Mouse (Mus musculus): ENCODE measurements at regions not wholly inside any gene's neighbourhood (a gene's known extent, or its start where the extent isn't known, plus 50 kb on each side); places are given as distances from the start of the nearest gene placed in this dataset.

DNA sequence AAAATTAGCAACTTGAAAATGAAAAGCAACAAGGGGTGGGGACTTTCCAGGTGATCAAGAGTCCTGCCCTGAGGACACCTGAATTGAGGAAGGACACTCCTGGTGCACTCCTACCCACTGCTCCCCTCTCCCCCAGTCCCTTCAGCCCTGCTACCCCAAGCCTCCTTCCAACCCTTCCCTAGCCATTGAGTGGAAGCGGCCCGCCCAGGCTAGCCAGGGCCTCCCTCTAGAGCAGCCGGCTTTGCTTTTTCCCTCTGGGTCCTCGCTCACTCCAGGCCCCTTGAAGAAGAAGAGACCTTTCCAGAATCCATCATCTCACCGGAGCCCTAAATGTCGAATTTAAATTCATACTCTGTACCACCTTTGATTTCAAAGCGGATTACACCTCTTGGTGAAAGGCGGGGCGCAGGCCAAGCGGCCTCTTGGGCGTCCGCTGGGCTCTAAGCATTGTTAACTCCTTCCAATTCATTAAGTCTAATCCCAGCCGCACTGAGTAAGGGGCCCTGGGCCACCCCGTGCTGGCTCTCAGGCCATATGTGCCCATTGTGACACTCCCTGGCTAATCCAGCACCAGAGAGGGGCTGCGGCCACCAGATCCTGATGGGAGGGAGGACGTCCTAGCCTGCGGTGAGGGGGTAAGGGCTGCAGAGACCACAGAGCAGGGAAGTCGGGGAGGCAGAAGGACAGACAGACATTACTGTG is 142.8 kb downstream of the Mrm1 start:
- TF ChIP-seq CTCF (IDR thresholded peaks at IDR 0.05; ENCODE audit: low read depth) (no peak), EP300 (optimal IDR thresholded peaks at IDR 0.05) (no peak)
